Mouse (Mus musculus): ENCODE measurements around the gene Zdhhc6. TPM values are rescaled to one million over a fixed set of nuclear protein-coding genes. Genes with fewer than 3 reads are reported as not detected.

Zdhhc6 gene
- total RNA-seq (2021), result 10 to 100 TPM; 27.8 to 30.8 TPM
- long read RNA-seq, experiment 1, transcript Zdhhc6-201 (11 exons, 2,263 nt), result minor isoform, 8 of 83 reads
- long read RNA-seq, experiment 1, transcript Zdhhc6-207 (11 exons, 2,168 nt), result major isoform, 57 of 83 reads
- long read RNA-seq, experiment 1, partial matches to known transcripts, result 3 of 83 reads
- long read RNA-seq, experiment 1, other reads (novel, unspliced or antisense), result 15 of 83 reads
- long read RNA-seq, experiment 2, transcript Zdhhc6-207 (11 exons, 2,168 nt), result major isoform, 40 of 62 reads
- long read RNA-seq, experiment 2, partial matches to known transcripts, result 5 of 62 reads
- long read RNA-seq, experiment 2, other reads (novel, unspliced or antisense), result 14 of 62 reads

- peak; percentile 79 to 89 for DNase-seq (ENCODE audit: low spot score in 2 of 2)
Measured at GRCm38 (mm10) chr19:55315452-55316108, at the start of gene Zdhhc6. Gene Zdhhc6, minus strand, starts transcription at chr19:55316032.

DNA sequence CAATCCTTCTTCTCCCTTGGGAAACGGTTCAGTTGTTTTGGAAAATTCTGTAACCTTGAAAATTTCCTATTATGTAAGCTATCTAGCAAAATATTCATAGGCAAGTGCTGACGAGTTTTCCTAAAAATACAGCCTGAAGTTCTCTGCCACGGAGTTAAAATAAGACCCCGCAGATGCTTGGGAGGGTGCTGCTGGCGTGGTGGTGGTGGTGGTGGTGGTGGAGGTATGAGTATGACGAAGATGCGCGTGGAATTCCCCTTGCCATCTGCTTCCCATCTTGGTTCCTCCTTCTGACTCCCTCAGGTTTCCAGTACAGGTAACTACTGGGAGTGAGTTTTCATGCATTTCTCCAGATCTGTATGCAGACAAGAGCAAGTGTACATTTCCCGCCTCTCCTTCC, 46.8 kb upstream of the Zdhhc6 start:
- DNase-seq (ENCODE audit: low spot score in 2 of 2), result no peak

GRCm38 (mm10) chr19:55350673-55351378, 35.0 kb upstream of the Zdhhc6 start:
- no peak for DNase-seq (ENCODE audit: low spot score in 2 of 2)

- no peak for DNase-seq (ENCODE audit: low spot score in 2 of 2)
Measured at GRCm38 (mm10) chr19:55348187-55348586, 32.4 kb upstream of the Zdhhc6 start.

DNA sequence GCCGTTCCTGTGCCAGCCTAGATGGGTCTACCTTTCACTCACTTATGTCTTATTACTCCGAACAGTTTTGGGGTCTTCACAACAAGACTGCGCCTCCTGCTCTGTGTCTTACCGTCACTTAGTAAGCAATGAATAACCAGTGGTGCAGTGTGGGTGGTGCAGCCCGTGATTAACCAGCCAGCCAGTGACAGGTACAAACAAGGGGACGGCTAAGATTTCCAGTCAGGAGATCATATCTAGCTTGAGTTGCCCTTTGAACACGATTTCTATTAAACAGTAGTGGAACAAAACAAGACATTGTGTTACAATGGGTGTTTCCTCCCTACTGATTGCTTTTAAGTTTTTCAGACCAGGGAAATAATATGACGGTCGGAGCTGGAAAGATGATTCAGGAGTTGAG, 27.4 kb upstream of the Zdhhc6 start:
- no peak for DNase-seq (ENCODE audit: low spot score in 2 of 2)

GRCm38 (mm10) chr19:55342423-55342822, 26.6 kb upstream of the Zdhhc6 start:
- DNase-seq (ENCODE audit: low spot score in 2 of 2), result no peak

- DNase-seq (ENCODE audit: low spot score in 2 of 2), result no peak
Measured at GRCm38 (mm10) chr19:55341377-55341776, 25.5 kb upstream of the Zdhhc6 start.

- no peak for DNase-seq (ENCODE audit: low spot score in 2 of 2)
Measured at GRCm38 (mm10) chr19:55340521-55340920, 24.7 kb upstream of the Zdhhc6 start.

DNA sequence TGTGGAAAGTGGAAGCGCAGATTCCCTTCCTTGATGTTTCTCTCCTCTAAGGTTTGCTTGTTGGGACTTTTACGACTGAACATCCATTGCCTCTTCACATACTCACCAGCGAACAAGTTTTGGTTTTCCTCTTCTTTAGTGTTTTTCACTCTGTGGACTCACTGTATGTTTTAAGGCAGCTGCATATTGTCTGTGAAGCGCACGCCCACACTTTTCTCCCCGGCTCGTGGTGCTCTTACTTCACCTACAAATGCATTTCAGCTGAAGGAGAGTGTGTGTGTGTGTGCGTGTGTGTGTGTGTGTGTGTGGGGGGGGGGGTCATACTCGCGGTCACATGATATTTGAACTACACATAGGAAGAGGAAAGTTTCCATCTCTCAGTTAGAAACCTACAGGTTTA, 21.8 kb upstream of the Zdhhc6 start:
- DNase-seq (ENCODE audit: low spot score in 2 of 2), result no peak

DNA sequence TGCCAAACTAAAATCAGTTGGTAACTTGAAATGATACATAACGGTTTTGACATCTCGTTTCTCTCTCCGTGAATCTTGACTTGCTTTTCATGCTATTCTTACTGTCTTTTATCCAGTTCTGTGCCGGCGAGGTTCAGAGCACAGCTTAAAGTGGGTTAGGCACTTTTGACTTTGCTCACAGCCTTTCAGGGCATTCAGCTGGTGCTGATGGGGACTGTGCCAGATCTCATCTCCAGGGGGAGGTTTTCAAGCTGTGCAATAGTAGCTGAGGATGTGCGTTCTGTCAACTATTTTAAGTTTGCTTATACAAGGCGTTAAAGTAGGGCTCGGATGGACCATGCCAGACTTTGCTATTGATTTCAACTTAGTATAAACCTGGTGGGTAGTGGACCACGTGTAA, 21.2 kb upstream of the Zdhhc6 start:
- DNase-seq (ENCODE audit: low spot score in 2 of 2), result no peak

DNA sequence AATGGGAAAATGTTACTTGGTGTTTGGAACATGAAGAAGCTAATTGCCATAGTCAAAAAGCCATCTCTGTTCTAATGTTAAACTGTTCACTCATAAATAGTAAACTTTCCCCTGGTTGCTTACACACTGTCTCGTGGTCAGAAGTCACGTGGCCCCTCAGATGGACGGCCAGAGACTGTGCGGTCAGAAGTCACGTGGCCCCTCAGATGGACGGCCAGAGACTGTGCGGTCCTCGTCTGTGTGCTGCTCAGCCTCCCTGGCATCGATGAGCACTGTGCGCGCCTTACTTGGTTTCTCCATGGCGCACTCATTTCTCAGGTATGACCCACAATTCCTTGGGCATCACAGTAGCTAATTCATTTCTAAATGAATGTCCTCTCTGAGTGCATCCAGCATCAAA, 20.6 kb upstream of the Zdhhc6 start:
- DNase-seq (ENCODE audit: low spot score in 2 of 2), result no peak

- DNase-seq (ENCODE audit: low spot score in 2 of 2), result no peak
Measured at GRCm38 (mm10) chr19:55335881-55336280, 20.0 kb upstream of the Zdhhc6 start.

GRCm38 (mm10) chr19:55332641-55333268, 16.9 kb upstream of the Zdhhc6 start:
- peak in 1 of 2 experiments; percentile 54 for DNase-seq (ENCODE audit: low spot score in 2 of 2)

GRCm38 (mm10) chr19:55331776-55332175, 15.9 kb upstream of the Zdhhc6 start:
- no peak for DNase-seq (ENCODE audit: low spot score in 2 of 2)

GRCm38 (mm10) chr19:55327510-55327909, 11.7 kb upstream of the Zdhhc6 start:
- no peak for DNase-seq (ENCODE audit: low spot score in 2 of 2)

- DNase-seq (ENCODE audit: low spot score in 2 of 2), result no peak
Measured at GRCm38 (mm10) chr19:55322604-55323003, 6.8 kb upstream of the Zdhhc6 start.

- DNase-seq (ENCODE audit: low spot score in 2 of 2), result no peak
Measured at GRCm38 (mm10) chr19:55319521-55319920, 3.7 kb upstream of the Zdhhc6 start.

DNA sequence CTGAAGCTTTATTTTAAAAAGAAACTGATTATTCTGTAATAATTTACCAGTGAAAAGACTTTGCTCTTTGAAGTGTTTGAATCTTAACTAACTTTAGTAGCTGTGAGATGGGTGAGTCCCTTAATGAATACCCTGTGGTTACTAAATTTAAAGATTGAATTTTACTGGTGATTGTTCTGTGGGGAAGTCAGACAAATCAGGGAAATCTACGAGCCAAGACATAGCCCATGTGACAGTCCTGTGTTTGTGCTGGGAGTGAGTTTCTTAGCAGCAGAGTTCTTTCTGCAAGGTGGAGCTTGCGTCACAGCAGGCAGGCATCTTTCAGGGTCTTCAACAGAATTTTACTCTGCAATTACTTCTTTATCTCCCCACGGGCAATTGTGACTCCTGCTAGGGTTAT, 3.2 kb upstream of the Zdhhc6 start:
- DNase-seq (ENCODE audit: low spot score in 2 of 2), result no peak

- no peak for DNase-seq (ENCODE audit: low spot score in 2 of 2)
Measured at GRCm38 (mm10) chr19:55316901-55317300, 1.1 kb upstream of the Zdhhc6 start.

DNA sequence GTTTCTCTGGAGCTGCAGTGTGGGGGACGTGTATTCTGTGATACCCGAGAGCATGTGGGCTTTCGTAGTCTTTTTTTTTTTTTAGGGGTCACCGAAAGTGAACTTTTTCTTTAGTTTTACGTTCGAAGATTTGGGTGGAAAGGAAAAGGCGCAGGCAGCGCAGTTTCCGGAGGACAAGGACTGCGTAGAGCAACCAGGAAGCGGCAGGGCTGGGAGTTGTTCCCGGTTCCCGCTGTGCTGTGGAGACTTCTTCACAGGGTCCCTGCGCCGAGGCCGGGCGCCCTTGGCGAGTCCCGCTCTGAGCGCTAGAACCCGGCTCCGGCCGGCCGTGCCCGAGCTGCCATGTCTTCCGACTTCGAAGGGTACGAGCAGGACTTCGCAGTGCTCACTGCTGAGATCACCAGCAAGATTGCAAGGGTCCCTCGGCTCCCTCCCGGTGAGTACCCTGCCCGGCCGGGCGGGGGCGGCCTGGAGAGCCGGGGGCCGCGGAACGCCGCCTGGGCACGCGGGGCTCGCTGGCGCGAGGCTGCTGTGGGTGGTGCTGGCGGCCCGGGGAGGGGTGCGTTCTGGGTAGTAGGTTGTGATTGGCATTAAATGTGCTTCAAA, 380 bp upstream of the Zdhhc6 start, which contains the start of gene Vti1a:
Gene Vti1a (plus strand): TSS at position 187 of the 606 bp plus-strand sequence.
- peak; percentile 75 to 89 for DNase-seq (ENCODE audit: low spot score in 2 of 2)

- no peak for DNase-seq (ENCODE audit: low spot score in 2 of 2)
Measured at GRCm38 (mm10) chr19:55313649-55314048, 2.2 kb downstream of the Zdhhc6 start.
